Mouse (Mus musculus) large intestine, adult 2 months (tissue): ENCODE measurements around the gene Hist1h3d. TPM values are rescaled to one million over a fixed set of nuclear protein-coding genes. Genes with fewer than 3 reads are reported as not detected.
"Not testable (repeated sequence)": the region's sequence is repeated elsewhere in the genome, so short reads cannot be mapped to it uniquely, and the experiment has no call there.

Experiments used
- DNase-seq: peaks from one replicate; pipeline ENCODE4 v3.0.0-alpha.2; 2012; ENCODE audit warnings: low read depth, low spot score
- WGBS: fragments of 180-500 bp; shearing (Covaris S2); methylation state at CpG from one replicate; pipeline ENCODE4 v1.1.7; 2018; 5-methylcytosine and 5-hydroxymethylcytosine counted together
- polyA plus RNA-seq: library from polyadenylated mRNA; depleted of rRNA; stranded (reverse); fragments of >200 nt; gene quantifications from 2 replicates; pipeline ENCODE4 v1.2.3, GENCODE M21; 2012; rRNA removed

The Hist1h3d gene
- 9.5 and 13.9 TPM in 2 replicates for polyA plus RNA-seq

GRCm38 (mm10) chr13:23575271-23575851, at the start of gene Hist1h3d:
Hist1h3d (plus strand) TSS chr13:23575763.
- DNase-seq: no peak
- WGBS: 1% methylated on average over 18 of the region's 18 CpGs

DNA sequence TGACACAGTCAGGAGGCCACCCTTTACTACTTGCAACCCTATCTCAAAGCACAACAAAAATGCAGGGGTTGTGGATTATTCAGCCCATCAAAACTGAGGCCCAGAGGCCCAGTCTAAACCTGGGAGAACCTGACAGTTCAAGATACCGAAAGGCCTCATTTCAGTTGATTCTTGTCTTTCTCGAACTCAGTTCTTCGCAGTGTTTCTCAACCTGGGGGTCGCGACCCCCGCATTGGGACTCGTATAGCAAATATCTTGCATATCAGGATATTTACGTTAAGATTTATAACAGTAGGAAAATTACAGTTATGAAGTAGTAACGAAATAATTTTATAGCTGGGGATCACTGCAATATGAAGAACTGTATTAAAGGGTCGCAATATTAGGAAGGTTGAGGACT, 49.7 kb upstream of the Hist1h3d start:
- no peak for DNase-seq
- WGBS: 8% methylated on average over 10 of the region's 10 CpGs

GRCm38 (mm10) chr13:23526312-23526711, 49.3 kb upstream of the Hist1h3d start:
- DNase-seq: peak; percentile 70
- under 1% methylated on average over 17 of the region's 17 CpGs for WGBS

GRCm38 (mm10) chr13:23529005-23529404, 46.6 kb upstream of the Hist1h3d start:
- whole genome bisulfite sequencing: 85% methylated on average over 5 of the region's 5 CpGs
- DNase-seq: no peak

DNA sequence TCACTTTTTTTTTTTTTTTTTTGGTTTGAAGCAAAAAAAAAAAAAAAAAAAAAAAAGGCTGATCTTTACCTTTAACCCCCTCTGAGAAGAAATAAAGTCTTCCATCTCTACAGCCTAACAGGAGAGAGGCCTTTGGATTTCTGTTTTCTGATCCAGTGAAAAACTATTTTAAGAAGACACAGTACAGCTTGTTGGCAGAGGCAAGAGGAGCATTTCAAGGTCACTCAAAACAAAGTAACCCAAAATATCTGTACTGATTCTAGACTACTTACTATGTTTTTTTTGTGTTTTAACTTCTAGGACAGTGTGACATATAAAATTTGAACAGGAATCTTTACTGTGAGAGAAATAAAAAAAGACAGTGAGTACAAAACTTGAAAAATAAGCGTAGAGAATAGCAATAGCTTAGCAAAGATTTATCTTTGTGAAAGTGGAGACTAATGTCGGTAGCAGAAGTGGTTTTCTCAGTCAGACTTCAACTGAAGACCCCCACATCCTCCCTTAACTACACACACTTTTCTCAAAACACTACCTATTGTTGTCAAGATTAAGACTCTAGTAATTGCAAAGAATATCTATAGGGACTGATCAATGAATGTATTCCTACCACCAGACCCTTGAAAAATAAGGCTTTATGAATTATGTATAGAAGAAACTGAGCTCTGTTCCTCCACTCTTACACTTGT, 45.9 kb upstream of the Hist1h3d start:
- 22% methylated on average over 2 of the region's 2 CpGs for WGBS
- no peak for DNase-seq

DNA sequence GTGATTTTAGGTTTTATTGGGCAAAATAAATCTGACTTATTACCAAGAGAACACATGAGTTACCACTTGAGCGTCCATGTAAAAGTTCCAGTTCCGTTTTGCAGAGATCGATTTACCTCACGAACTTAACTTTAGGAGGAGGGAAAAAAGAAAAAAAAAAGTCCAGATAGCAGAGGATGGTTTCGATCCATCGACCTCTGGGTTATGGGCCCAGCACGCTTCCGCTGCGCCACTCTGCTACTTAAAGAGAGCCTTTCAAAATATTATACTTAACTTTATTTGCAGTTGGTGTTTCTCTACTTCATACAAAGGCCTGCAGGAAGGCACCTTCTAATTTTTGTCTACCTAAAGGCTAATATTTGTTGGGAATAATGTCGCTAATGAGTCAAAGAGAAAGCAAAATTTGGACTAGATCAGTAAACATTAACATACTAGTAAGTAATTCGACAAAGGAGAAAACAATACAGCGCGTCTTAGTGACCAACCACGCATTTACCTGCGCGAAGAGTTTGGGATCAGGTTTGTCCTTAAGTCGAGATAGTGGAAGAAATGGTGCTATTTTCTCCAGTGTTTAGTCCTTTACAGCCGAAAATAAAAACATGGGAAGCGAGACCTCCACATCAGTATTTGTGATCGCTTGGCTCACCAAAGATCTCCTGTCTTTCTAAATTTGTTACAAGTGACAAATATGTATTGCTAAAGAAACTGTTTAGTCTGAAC, 45.2 kb upstream of the Hist1h3d start:
- under 1% methylated on average over 20 of the region's 20 CpGs for WGBS
- no peak for DNase-seq

- WGBS: under 1% methylated on average over 59 of the region's 70 CpGs
- DNase-seq: no peak
Measured at GRCm38 (mm10) chr13:23530901-23531875, 44.4 kb upstream of the Hist1h3d start, which contains the start of gene Hist1h4h. Hist1h4h (plus strand) TSS chr13:23531050.

DNA sequence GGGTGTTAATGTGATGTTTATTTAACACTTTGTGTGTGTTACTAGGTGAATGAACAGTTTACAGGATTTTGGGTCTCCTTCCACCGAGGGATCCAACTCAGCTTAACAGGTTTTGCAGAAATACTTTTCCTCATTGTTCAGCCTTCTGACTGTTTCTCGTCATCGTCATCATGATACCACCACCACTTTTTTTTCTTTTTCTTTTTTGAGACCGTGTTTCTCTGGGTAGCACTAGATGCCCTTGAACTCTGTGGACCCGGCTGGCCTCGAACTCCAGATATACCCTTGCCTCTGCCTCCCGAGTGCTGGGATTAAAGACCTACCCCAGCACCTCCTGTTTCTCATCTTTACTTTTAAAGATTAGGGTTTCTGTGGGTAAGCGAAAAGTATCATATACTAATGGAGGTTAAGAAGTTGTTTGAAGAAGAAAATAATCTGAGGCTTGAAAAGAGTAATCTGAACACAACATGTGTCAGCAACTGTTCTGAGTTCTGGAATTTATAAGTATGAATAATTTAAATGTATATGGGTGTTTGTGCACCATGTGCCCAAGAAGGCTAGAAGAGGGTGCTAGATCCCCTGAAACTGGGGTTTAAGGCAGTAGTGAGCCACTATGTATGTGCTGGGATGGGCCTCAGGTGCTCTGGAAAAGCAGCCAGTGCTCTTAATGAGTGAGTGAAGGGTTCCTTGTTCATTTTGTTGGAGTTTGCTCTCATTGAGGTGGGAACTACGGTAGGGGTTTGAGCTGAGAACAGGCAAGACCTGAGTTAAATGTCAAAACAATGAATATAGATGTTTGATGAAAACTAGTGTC, 43.1 kb upstream of the Hist1h3d start:
- WGBS: 13% methylated on average over 9 of the region's 9 CpGs
- DNase-seq: no peak

- under 1% methylated on average over 28 of the region's 53 CpGs for WGBS
- DNase-seq: not testable (repeated sequence)
Measured at GRCm38 (mm10) chr13:23533560-23534367, 41.8 kb upstream of the Hist1h3d start, which contains the start of gene Hist1h2af. Hist1h2af (plus strand) TSS chr13:23533906.

- 1% methylated on average over 15 of the region's 15 CpGs for WGBS
- DNase-seq: no peak
Measured at GRCm38 (mm10) chr13:23534368-23535131, 41.0 kb upstream of the Hist1h3d start.

GRCm38 (mm10) chr13:23535137-23536075, 40.2 kb upstream of the Hist1h3d start, which contains the start of gene Hist1h3g:
Hist1h3g (plus strand) TSS chr13:23535422.
- under 1% methylated on average over 47 of the region's 62 CpGs for WGBS

GRCm38 (mm10) chr13:23536076-23536822, 39.3 kb upstream of the Hist1h3d start:
- no peak for DNase-seq
- WGBS: 15% methylated on average over 7 of the region's 7 CpGs

More at GRCm38 (mm10) chr13:23535137-23536075, 40.2 kb upstream of the Hist1h3d start, which contains the start of gene Hist1h3g:
- DNase-seq: not testable (repeated sequence)

DNA sequence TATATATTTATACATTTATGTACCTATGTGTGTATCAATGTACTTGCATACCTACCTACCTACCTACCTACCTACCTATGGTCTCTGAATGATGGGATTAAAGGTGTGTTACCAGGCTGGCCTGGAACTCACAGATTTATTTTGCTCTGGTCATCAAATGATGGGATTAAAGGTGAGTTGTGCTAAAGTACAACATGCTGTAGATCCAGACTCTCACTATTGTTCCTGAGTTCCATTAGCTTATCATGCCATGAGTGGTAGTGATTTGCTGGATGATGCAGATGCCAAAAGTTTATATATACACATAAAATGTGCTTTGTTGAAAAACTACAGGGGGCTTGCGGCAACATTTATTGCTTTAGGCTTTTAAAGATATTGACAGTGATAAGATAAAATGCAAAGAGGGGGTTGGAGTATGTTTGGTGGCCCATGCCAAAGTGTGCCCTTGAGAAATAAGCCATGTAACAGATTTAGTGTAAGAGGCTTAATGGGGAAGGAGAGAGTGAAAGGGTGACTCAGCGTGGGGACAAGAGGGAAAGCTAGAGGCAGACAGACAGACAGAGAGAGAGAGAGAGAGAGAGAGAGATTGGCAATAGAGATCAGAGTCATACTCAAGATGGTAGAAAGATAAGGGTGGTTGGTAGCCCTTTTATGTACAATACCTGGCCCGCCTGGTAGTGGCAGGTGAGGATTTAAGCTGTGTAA, 38.4 kb upstream of the Hist1h3d start:
- 56% methylated on average over 3 of the region's 3 CpGs for WGBS
- no peak for DNase-seq

GRCm38 (mm10) chr13:23538249-23538648, 37.3 kb upstream of the Hist1h3d start:
- no peak for DNase-seq
- 81% methylated on average over 5 of the region's 5 CpGs for WGBS

DNA sequence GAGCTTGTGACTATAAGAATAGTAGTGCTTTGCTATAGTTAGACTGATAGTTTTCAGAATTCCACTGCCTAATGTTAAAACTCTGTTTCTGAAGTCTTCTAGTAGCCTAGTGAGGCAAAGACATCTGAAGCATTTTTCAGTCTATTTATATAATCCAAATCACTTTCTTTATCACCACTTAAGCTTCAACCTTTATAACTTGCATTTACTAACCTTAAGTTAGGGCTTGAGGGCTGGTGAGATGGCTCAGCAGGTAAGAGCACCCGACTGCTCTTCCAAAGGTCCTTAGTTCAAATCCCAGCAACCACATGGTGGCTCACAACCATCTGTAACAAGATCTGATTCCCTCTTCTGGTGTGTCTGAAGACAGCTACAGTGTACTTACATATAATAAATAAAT, 35.7 kb upstream of the Hist1h3d start:
- 58% methylated on average over 1 of the region's 1 CpGs for WGBS
- DNase-seq: not testable (repeated sequence)
